Mouse (Mus musculus) heart, postnatal 0 days (tissue): ENCODE measurements around the gene Grik4. TPM values are rescaled to one million over a fixed set of nuclear protein-coding genes. Genes with fewer than 3 reads are reported as not detected.

Experiments used
- ATAC-seq: fragments of 200-750 bp; cut with Nextera tagmentation; 2 replicates; pipeline ENCODE4 v1.8.0; 2017; ENCODE audit warnings: low read depth, moderate number of reproducible peaks, moderate library complexity; ENCODE audit not compliant: insufficient read depth
- DNase-seq: peaks from one replicate; pipeline ENCODE4 v3.0.0-alpha.2; 2016; ENCODE audit warnings: low spot score
- H3K27ac ChIP-seq: fragments of 300-500 bp; sonication (generic); 2 replicates; pipeline ENCODE4 v1.5.1; 2014; ENCODE audit warnings: low read depth, mild to moderate bottlenecking
- H3K27me3 ChIP-seq: fragments of 300-500 bp; sonication (generic); 2 replicates; pipeline ENCODE4 v1.6.1; 2014; ENCODE audit warnings: low read length, mixed read lengths; ENCODE audit not compliant: control insufficient read depth, insufficient read depth
- H3K36me3 ChIP-seq: fragments of 300-500 bp; sonication (generic); replicated peaks from 2 replicates; pipeline ENCODE4 v1.6.1; 2014; ENCODE audit warnings: low read length, mixed read lengths; ENCODE audit not compliant: control insufficient read depth, insufficient read depth
- H3K4me1 ChIP-seq: fragments of 300-500 bp; sonication (generic); 2 replicates; pipeline ENCODE4 v1.6.1; 2014; ENCODE audit warnings: antibody characterized with exemption; ENCODE audit not compliant: control insufficient read depth, insufficient read depth
- H3K4me2 ChIP-seq: fragments of 300-500 bp; sonication (generic); 2 replicates; pipeline ENCODE4 v1.6.1; 2014; ENCODE audit warnings: low read depth, mild to moderate bottlenecking, low read length, moderate library complexity
- H3K4me3 ChIP-seq: fragments of 300-500 bp; sonication (generic); 2 replicates; pipeline ENCODE4 v1.5.1; 2014; ENCODE audit warnings: low read depth, low read length
- H3K9ac ChIP-seq: fragments of 300-500 bp; sonication (generic); replicated peaks from 2 replicates; pipeline ENCODE4 v1.6.1; 2014; ENCODE audit warnings: low read depth, low read length, mixed read lengths
- H3K9me3 ChIP-seq: fragments of 300-500 bp; sonication (generic); replicated peaks from 2 replicates; pipeline ENCODE4 v1.6.1; 2016; ENCODE audit warnings: low read length; ENCODE audit not compliant: control insufficient read depth
- CTCF ChIP-seq: IDR thresholded peaks from 2 replicates; pipeline ENCODE4 v1.5.1; 2016; ENCODE audit warnings: antibody characterized with exemption, control low read depth, low read depth
- EP300 ChIP-seq: IDR thresholded peaks from 2 replicates; pipeline ENCODE4 v1.6.1; 2016; ENCODE audit warnings: antibody characterized with exemption, low read depth
- WGBS: fragments of 180-500 bp; shearing (Covaris S2); extraction: QIAGEN DNeasy Blood & Tissue Kit; methylation state at CpG from one replicate; pipeline ENCODE4 v1.1.7; 2014; 5-methylcytosine and 5-hydroxymethylcytosine counted together
- polyA plus RNA-seq: library from polyadenylated mRNA; unstranded; fragments of >200 nt; fragmentation: Nextera tagmentation; extraction: Ambion mirVana; gene quantifications from 2 replicates; pipeline ENCODE4 v1.2.1, GENCODE M21; 2015
- total RNA-seq: library from RNA; depleted of rRNA; stranded (reverse); fragments of >200 nt; gene quantifications from 2 replicates; pipeline ENCODE4 v1.2.3, GENCODE M21; 2014; ENCODE audit warnings: low replicate concordance

The Grik4 gene
- total and polyA plus RNA-seq, 2 experiments from 2014 or later: 0.03 TPM; not detected in 1

GRCm38 (mm10) chr9:42754699-42755098 is 189.6 kb downstream of the Grik4 start:
- Histone ChIP-seq H3K4me1 (no peaks in the 10 kb centered on the region), H3K9ac (no peak overlapping the region), H3K27me3 (peaks cover 11% of the 10 kb centered on the region), H3K4me3 (no peak overlapping the region), H3K9me3 (no peaks in the 10 kb centered on the region), H3K27ac (no peak overlapping the region), H3K4me2 (no peak overlapping the region), H3K36me3 (no peaks in the 10 kb centered on the region)
- ATAC-seq: no peak
- DNase-seq: no peak
- WGBS: 28% methylated on average over 8 of the region's 8 CpGs
- TF ChIP-seq CTCF (no peak), EP300 (no peak)

- peaks cover 8% of the 10 kb centered on the region; the same call in 1 of the 2 replicates for H3K27me3 ChIP-seq
- H3K36me3 ChIP-seq: no peaks in the 10 kb centered on the region
- no peak overlapping the region for H3K9ac ChIP-seq
- DNase-seq (no peak), ATAC-seq (no peak)
- no peaks in the 10 kb centered on the region for H3K9me3 ChIP-seq
- no peaks in the 10 kb centered on the region for H3K4me1 ChIP-seq
- TF ChIP-seq CTCF: no peak
- TF ChIP-seq EP300: no peak
- no peak overlapping the region for H3K4me2 ChIP-seq
- H3K27ac ChIP-seq: no peak overlapping the region
- no peak overlapping the region for H3K4me3 ChIP-seq
- 44% methylated on average over 2 of the region's 2 CpGs for WGBS
Measured at GRCm38 (mm10) chr9:42751160-42751559, 193.1 kb downstream of the Grik4 start.

- ATAC-seq (no peak), DNase-seq (no peak)
- no peak overlapping the region for H3K4me3 ChIP-seq
- no peak overlapping the region for H3K4me2 ChIP-seq
- TF ChIP-seq EP300 (no peak), CTCF (no peak)
- H3K9ac ChIP-seq: no peak overlapping the region
- no peaks in the 10 kb centered on the region for H3K4me1 ChIP-seq
- 49% methylated on average over 3 of the region's 3 CpGs for WGBS
- H3K9me3 ChIP-seq: no peaks in the 10 kb centered on the region
- no peak overlapping the region for H3K27ac ChIP-seq
- H3K27me3 ChIP-seq: 0 out of 2 replicates have a peak, but pooled peaks cover 2% of the 10 kb centered on the region
- no peaks in the 10 kb centered on the region for H3K36me3 ChIP-seq
Measured at GRCm38 (mm10) chr9:42750176-42750575, 194.1 kb downstream of the Grik4 start.

- no peak overlapping the region for H3K4me2 ChIP-seq
- no peaks in the 10 kb centered on the region for H3K9me3 ChIP-seq
- 43% methylated on average over 8 of the region's 8 CpGs for WGBS
- H3K27me3 ChIP-seq: no peaks in the 10 kb centered on the region
- no peak overlapping the region for H3K9ac ChIP-seq
- H3K27ac ChIP-seq: no peak overlapping the region
- no peaks in the 10 kb centered on the region for H3K4me1 ChIP-seq
- ATAC-seq (no peak), DNase-seq (no peak)
- H3K36me3 ChIP-seq: no peaks in the 10 kb centered on the region
- TF ChIP-seq EP300 (no peak), CTCF (no peak)
- H3K4me3 ChIP-seq: no peak overlapping the region
Measured at GRCm38 (mm10) chr9:42745982-42746381, 198.3 kb downstream of the Grik4 start.

GRCm38 (mm10) chr9:42742385-42742784 is 201.9 kb downstream of the Grik4 start:
- H3K9ac ChIP-seq: no peak overlapping the region
- TF ChIP-seq EP300 (no peak), CTCF (no peak)
- no peaks in the 10 kb centered on the region for H3K36me3 ChIP-seq
- DNase-seq (no peak), ATAC-seq (no peak)
- 48% methylated on average over 5 of the region's 5 CpGs for WGBS
- H3K9me3 ChIP-seq: no peaks in the 10 kb centered on the region
- H3K27me3 ChIP-seq: no peaks in the 10 kb centered on the region
- no peaks in the 10 kb centered on the region for H3K4me1 ChIP-seq
- no peak overlapping the region for H3K27ac ChIP-seq
- H3K4me3 ChIP-seq: no peak overlapping the region
- H3K4me2 ChIP-seq: no peak overlapping the region

GRCm38 (mm10) chr9:42736697-42737335 is 207.5 kb downstream of the Grik4 start:
- H3K9me3 ChIP-seq: no peaks in the 10 kb centered on the region
- H3K4me2 ChIP-seq: no peak overlapping the region
- ATAC-seq (no peak), DNase-seq (no peak)
- no peak overlapping the region for H3K9ac ChIP-seq
- H3K27me3 ChIP-seq: no peaks in the 10 kb centered on the region
- H3K4me1 ChIP-seq: no peaks in the 10 kb centered on the region
- no peaks in the 10 kb centered on the region for H3K36me3 ChIP-seq
- TF ChIP-seq EP300 (no peak), CTCF (no peak)
- 74% methylated on average over 7 of the region's 7 CpGs for WGBS
- no peak overlapping the region for H3K4me3 ChIP-seq
- no peak overlapping the region for H3K27ac ChIP-seq
